Comparison of ENCODE assay signal across 7 mouse cellular contexts in the genomic region with DNA sequence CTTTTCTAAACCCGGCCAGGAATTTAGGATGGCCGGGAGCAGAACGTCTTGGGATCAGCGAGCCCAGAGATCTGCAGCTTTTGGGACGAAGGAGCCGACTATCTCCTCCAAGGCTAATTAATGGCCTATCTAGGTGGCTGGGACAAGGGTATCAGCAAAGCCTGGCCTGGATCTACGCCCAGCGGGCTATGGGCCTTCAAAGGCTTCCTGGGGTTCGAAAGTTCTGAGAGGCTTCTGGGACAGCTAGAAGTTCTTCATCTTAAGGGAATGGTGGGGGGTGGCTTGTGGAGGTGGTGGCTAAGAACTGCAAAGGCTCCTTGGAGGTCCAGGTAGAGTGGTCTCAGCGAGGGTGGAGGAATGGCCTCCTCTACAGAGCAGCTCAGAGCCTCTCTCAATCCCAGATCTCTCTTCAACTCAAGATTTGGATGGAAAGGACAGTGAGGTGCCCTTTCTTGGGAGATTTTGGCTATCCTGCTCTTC. TPM values are rescaled to one million over a fixed set of nuclear protein-coding genes. Genes with fewer than 3 reads are reported as not detected.
DNase-seq lines count a peak whose midpoint lies in the region; ATAC-seq and TF ChIP-seq lines count a peak whose summit lies in the region.

No protein-coding gene starts in this region.

- no peak for TF ChIP-seq CTCF in G1E (IDR thresholded peaks at IDR 0.05; ENCODE audit: low read depth, low read length)
- no peak for TF ChIP-seq CTCF in gastrocnemius, adult 2 months (IDR thresholded peaks at IDR 0.05)
- no peak for TF ChIP-seq CTCF in hindbrain, postnatal 0 days (IDR thresholded peaks at IDR 0.05; ENCODE audit: low read depth)

- no peak for ATAC-seq in G1E (ENCODE audit: extremely low read depth, insufficient number of reproducible peaks, low FRiP score, poor library complexity, severe bottlenecking)
- no peak for ATAC-seq in hindbrain, postnatal 0 days

- no peaks in the 10 kb centered on the region for H3K9me3 ChIP-seq in G1E (replicated peaks)
- no peaks in the 10 kb centered on the region for H3K9me3 ChIP-seq in hindbrain, postnatal 0 days (ENCODE audit: low read length)

- H3K27ac ChIP-seq in gastrocnemius, adult 2 months = peak overlapping the region; percentile 92
- peak overlapping the region; percentile 82 for H3K27ac ChIP-seq in hindbrain, postnatal 0 days

- peak overlapping the region; percentile 66 for H3K9ac ChIP-seq in hindbrain, postnatal 0 days (replicated peaks; ENCODE audit: low read length)

- H3K27me3 ChIP-seq in G1E (ENCODE audit: insufficient read depth, low read length) = peaks cover 74% of the 10 kb centered on the region
- H3K27me3 ChIP-seq in hindbrain, postnatal 0 days (ENCODE audit: insufficient read depth, low read length) = no peaks in the 10 kb centered on the region

- DNase-seq in G1E (ENCODE audit: low spot score) (no peak), adipocyte (ENCODE audit: low spot score) (peak; percentile 68)
- DNase-seq in gastrocnemius, adult 2 months = peak; percentile 50
- peak; percentile 56 for DNase-seq in hindbrain, postnatal 0 days (ENCODE audit: low spot score)
- peak; percentile 45 to 48 for DNase-seq in lung, adult 18-20 months
- DNase-seq in ovary, postnatal 36 days (ENCODE audit: low spot score) = peak; percentile 64
- no peak for DNase-seq in left cerebral cortex, adult 18-20 months (ENCODE audit: low spot score in 2 of 2)

- peak overlapping the region; percentile 70; the same call in 1 of the 2 replicates for H3K4me3 ChIP-seq in G1E (ENCODE audit: low read depth, low read length)
- peak overlapping the region; percentile 83 for H3K4me3 ChIP-seq in gastrocnemius, adult 2 months
- peak overlapping the region; percentile 57 for H3K4me3 ChIP-seq in hindbrain, postnatal 0 days (ENCODE audit: low read length)

- WGBS in hindbrain, postnatal 0 days = 2% methylated on average over 10 of the region's 10 CpGs

- peak overlapping the region; percentile 93 for H3K4me2 ChIP-seq in hindbrain, postnatal 0 days (ENCODE audit: low read depth, low read length)

- H3K36me3 ChIP-seq in G1E (replicated peaks) = no peaks in the 10 kb centered on the region
- no peaks in the 10 kb centered on the region for H3K36me3 ChIP-seq in hindbrain, postnatal 0 days (ENCODE audit: insufficient read depth, low read length)

- intact Hi-C loops in gastrocnemius, adult 2 months (cut with DNase I) = no loop called here

- H3K4me1 ChIP-seq in G1E (ENCODE audit: insufficient read depth, low read depth, low read length) = peaks cover 23% of the 10 kb centered on the region
- H3K4me1 ChIP-seq in hindbrain, postnatal 0 days (ENCODE audit: insufficient read depth, low read length) = peaks cover 11% of the 10 kb centered on the region

RNA-seq across cellular contexts. Expression of gene Nfatc4, which starts 1.1 kb away (rescaled TPM):
- total RNA-seq in G1E (2014; fragmentation: Nextera tagmentation) (not detected in 2 replicates), G1E (2017) (0.12 and 0.71 TPM in 2 replicates)
- 0.04 TPM in 1 of 2 replicates, not detected in the other for polyA plus RNA-seq in G1E (2012)
- total RNA-seq in gastrocnemius, adult 2 months (2021) = 1 to 10 TPM; 3.4 to 3.8 TPM
- total RNA-seq in hindbrain, postnatal 0 days (2014; rRNA removed) = 13.9 and 21.9 TPM in 2 replicates
- polyA plus RNA-seq in hindbrain, postnatal 0 days (2015; fragmentation: Nextera tagmentation; extraction: Ambion mirVana) = 5.9 and 6.8 TPM in 2 replicates
- total RNA-seq in left cerebral cortex, adult 18-20 months (2021) = 1 to 10 TPM; 3.0 to 3.3 TPM

RNA-seq across cellular contexts. Expression of gene Nynrin, which starts 29.8 kb away (rescaled TPM):
- total RNA-seq in G1E (2014; fragmentation: Nextera tagmentation) = 4.5 and 5.6 TPM in 2 replicates
- 3.0 TPM in 2 replicates for total RNA-seq in G1E (2017)
- 3.7 and 4.2 TPM in 2 replicates for polyA plus RNA-seq in G1E (2012)
- total RNA-seq in gastrocnemius, adult 2 months (2021) = 1 to 10 TPM; 1.6 to 2.0 TPM
- total RNA-seq in hindbrain, postnatal 0 days (2014; rRNA removed) = 33.6 and 39.3 TPM in 2 replicates
- 5.1 and 6.4 TPM in 2 replicates for polyA plus RNA-seq in hindbrain, postnatal 0 days (2015; fragmentation: Nextera tagmentation; extraction: Ambion mirVana)
- 1 to 10 TPM; 6.2 to 9.0 TPM for total RNA-seq in left cerebral cortex, adult 18-20 months (2021)

RNA-seq across cellular contexts. Expression of gene Ripk3, which starts 35.4 kb away (rescaled TPM):
- total RNA-seq in G1E (2014; fragmentation: Nextera tagmentation) (0.53 TPM in 1 of 2 replicates, not detected in the other), G1E (2017) (0.23 and 0.27 TPM in 2 replicates)
- 0.29 and 0.51 TPM in 2 replicates for polyA plus RNA-seq in G1E (2012)
- 1 to 10 TPM in 1 of 2 experiments, under 1 TPM in 1; 0.64 to 1.1 TPM for total RNA-seq in gastrocnemius, adult 2 months (2021)
- 0.42 and 1.7 TPM in 2 replicates for total RNA-seq in hindbrain, postnatal 0 days (2014; rRNA removed)
- polyA plus RNA-seq in hindbrain, postnatal 0 days (2015; fragmentation: Nextera tagmentation; extraction: Ambion mirVana) = 1.7 and 2.0 TPM in 2 replicates
- total RNA-seq in left cerebral cortex, adult 18-20 months (2021) = 1 to 10 TPM in 1 of 2 experiments, under 1 TPM in 1; 0.44 to 1.7 TPM

RNA-seq across cellular contexts. Expression of gene Adcy4, which starts 40.1 kb away (rescaled TPM):
- total RNA-seq in G1E (2014; fragmentation: Nextera tagmentation) (not detected in 2 replicates), G1E (2017) (0.16 TPM in 1 of 2 replicates, not detected in the other)
- 0.03 and 0.05 TPM in 2 replicates for polyA plus RNA-seq in G1E (2012)
- total RNA-seq in gastrocnemius, adult 2 months (2021) = 10 to 100 TPM in 1 of 2 experiments, 1 to 10 TPM in 1; 6.8 to 10.1 TPM
- 5.6 and 5.8 TPM in 2 replicates for total RNA-seq in hindbrain, postnatal 0 days (2014; rRNA removed)
- polyA plus RNA-seq in hindbrain, postnatal 0 days (2015; fragmentation: Nextera tagmentation; extraction: Ambion mirVana) = 1.7 and 2.8 TPM in 2 replicates
- total RNA-seq in left cerebral cortex, adult 18-20 months (2021) = 1 to 10 TPM; 4.9 to 8.6 TPM

RNA-seq across cellular contexts. Expression of gene Ltb4r1, which starts 58.3 kb away (rescaled TPM):
- 0.53 TPM in 1 of 2 replicates, not detected in the other for total RNA-seq in G1E (2014; fragmentation: Nextera tagmentation)
- 0.11 and 0.17 TPM in 2 replicates for total RNA-seq in G1E (2017)
- polyA plus RNA-seq in G1E (2012) = 1.0 and 1.2 TPM in 2 replicates
- total RNA-seq in gastrocnemius, adult 2 months (2021) = under 1 TPM in 1 of 2 experiments, not detected in 1; 0.18 TPM
- total RNA-seq in hindbrain, postnatal 0 days (2014; rRNA removed) = 0.43 and 0.52 TPM in 2 replicates
- polyA plus RNA-seq in hindbrain, postnatal 0 days (2015; fragmentation: Nextera tagmentation; extraction: Ambion mirVana) = 0.64 and 0.71 TPM in 2 replicates
- under 1 TPM in 1 of 2 experiments, not detected in 1; 0.33 TPM for total RNA-seq in left cerebral cortex, adult 18-20 months (2021)

Comparison
In these comparisons a context has a peak if more than half of its experiments do, and no peak if none do; other contexts are left out.
1. DNase-seq: peak in adipocyte (single experiment), gastrocnemius, adult 2 months (single experiment), hindbrain, postnatal 0 days (single experiment), lung, adult 18-20 months (2 of 2) and ovary, postnatal 36 days (single experiment); none in G1E (single experiment) and left cerebral cortex, adult 18-20 months (0 of 2).
2. Peak in every context shown above with its lines, with median percentiles within 50 percentile points of each other: H3K4me3 ChIP-seq.